Mouse (Mus musculus): Measurements from ENCODE around the gene Ptprk. TPM values are rescaled to one million over a fixed set of nuclear protein-coding genes. Genes with fewer than 3 reads are reported as not detected.

Ptprk gene
- 26.8 and 32.6 TPM in 2 replicates for polyA plus RNA-seq (2014; fragmentation: Nextera tagmentation; extraction: Ambion mirVana)

GRCm38 (mm10) chr10:28074653-28075451 lies at the start of gene Ptprk:
Gene Ptprk (plus strand): TSS chr10:28074820.
- under 1% methylated on average over 62 of the region's 77 CpGs for WGBS
- peak within 1 kb of the TSS; percentile 65 for H3K4me3 ChIP-seq (replicated peaks; ENCODE audit: low read length)
- DNase-seq (ENCODE audit: low spot score) = peak; percentile 90

GRCm38 (mm10) chr10:28027791-28028190 lies 46.8 kb upstream of the Ptprk start:
- Histone ChIP-seq H3K4me2 (replicated peaks) (no peak overlapping the region), H3K27ac (no peak overlapping the region), H3K4me3 (replicated peaks; ENCODE audit: low read length) (no peak overlapping the region), H3K4me1 (replicated peaks; ENCODE audit: control insufficient read depth, insufficient read depth, low read length) (no peaks in the 10 kb centered on the region), H3K9ac (no peak overlapping the region), H3K9me3 (ENCODE audit: control insufficient read depth, low read length) (no peaks in the 10 kb centered on the region), H3K36me3 (replicated peaks; ENCODE audit: control insufficient read depth, insufficient read depth) (no peaks in the 10 kb centered on the region), H3K27me3 (ENCODE audit: control insufficient read depth, insufficient read depth, low read length) (no peaks in the 10 kb centered on the region)
- WGBS = 86% methylated on average over 2 of the region's 2 CpGs
- ATAC-seq (ENCODE audit: low FRiP score) (no peak), DNase-seq (ENCODE audit: low spot score) (no peak)

More at GRCm38 (mm10) chr10:28074653-28075451, at the start of gene Ptprk:
- Histone ChIP-seq H3K4me1 (replicated peaks; ENCODE audit: control insufficient read depth, insufficient read depth, low read length) (peaks cover 15% of the 10 kb centered on the region), H3K36me3 (replicated peaks; ENCODE audit: control insufficient read depth, insufficient read depth) (no peaks in the 10 kb centered on the region), H3K27ac (peak within 1 kb of the TSS; percentile 88), H3K9me3 (ENCODE audit: control insufficient read depth, low read length) (no peaks in the 10 kb centered on the region), H3K4me2 (replicated peaks) (peak within 1 kb of the TSS; percentile 94), H3K9ac (peak within 1 kb of the TSS; percentile 73), H3K27me3 (ENCODE audit: control insufficient read depth, insufficient read depth, low read length) (no peaks in the 10 kb centered on the region)
- peak; percentile 97 for ATAC-seq (ENCODE audit: low FRiP score)

- DNase-seq (ENCODE audit: low spot score) = no peak
- ATAC-seq (ENCODE audit: low FRiP score) = no peak
- Histone ChIP-seq H3K27me3 (ENCODE audit: control insufficient read depth, insufficient read depth, low read length) (no peaks in the 10 kb centered on the region), H3K9me3 (ENCODE audit: control insufficient read depth, low read length) (no peaks in the 10 kb centered on the region), H3K36me3 (replicated peaks; ENCODE audit: control insufficient read depth, insufficient read depth) (no peaks in the 10 kb centered on the region), H3K4me2 (replicated peaks) (no peak overlapping the region), H3K27ac (no peak overlapping the region), H3K4me3 (replicated peaks; ENCODE audit: low read length) (no peak overlapping the region), H3K4me1 (replicated peaks; ENCODE audit: control insufficient read depth, insufficient read depth, low read length) (no peaks in the 10 kb centered on the region), H3K9ac (no peak overlapping the region)
- 90% methylated on average over 1 of the region's 1 CpGs for WGBS
These were observed 38.2 kb upstream of the Ptprk start for GRCm38 (mm10) chr10:28036456-28036855.

- ATAC-seq (ENCODE audit: low FRiP score) = no peak
- H3K9me3 ChIP-seq (ENCODE audit: control insufficient read depth, low read length) = no peaks in the 10 kb centered on the region
- no peak overlapping the region for H3K4me2 ChIP-seq (replicated peaks)
- H3K4me1 ChIP-seq (replicated peaks; ENCODE audit: control insufficient read depth, insufficient read depth, low read length) = no peaks in the 10 kb centered on the region
- no peaks in the 10 kb centered on the region for H3K36me3 ChIP-seq (replicated peaks; ENCODE audit: control insufficient read depth, insufficient read depth)
- no peak for DNase-seq (ENCODE audit: low spot score)
- no peak overlapping the region for H3K4me3 ChIP-seq (replicated peaks; ENCODE audit: low read length)
- H3K27me3 ChIP-seq (ENCODE audit: control insufficient read depth, insufficient read depth, low read length) = no peaks in the 10 kb centered on the region
- H3K9ac ChIP-seq = no peak overlapping the region
- WGBS = 90% methylated on average over 4 of the region's 4 CpGs
- no peak overlapping the region for H3K27ac ChIP-seq
These were observed 19.9 kb upstream of the Ptprk start for GRCm38 (mm10) chr10:28054764-28055163.

- H3K9ac ChIP-seq = no peak overlapping the region
- H3K9me3 ChIP-seq (ENCODE audit: control insufficient read depth, low read length) = no peaks in the 10 kb centered on the region
- H3K27me3 ChIP-seq (ENCODE audit: control insufficient read depth, insufficient read depth, low read length) = no peaks in the 10 kb centered on the region
- no peak overlapping the region for H3K4me3 ChIP-seq (replicated peaks; ENCODE audit: low read length)
- no peak overlapping the region for H3K27ac ChIP-seq
- H3K36me3 ChIP-seq (replicated peaks; ENCODE audit: control insufficient read depth, insufficient read depth) = no peaks in the 10 kb centered on the region
- ATAC-seq (ENCODE audit: low FRiP score) = no peak
- 61% methylated on average over 1 of the region's 1 CpGs for WGBS
- no peak overlapping the region for H3K4me2 ChIP-seq (replicated peaks)
- no peak for DNase-seq (ENCODE audit: low spot score)
- H3K4me1 ChIP-seq (replicated peaks; ENCODE audit: control insufficient read depth, insufficient read depth, low read length) = no peaks in the 10 kb centered on the region
These were observed 15.4 kb upstream of the Ptprk start for GRCm38 (mm10) chr10:28059222-28059621.

- Histone ChIP-seq H3K4me3 (replicated peaks; ENCODE audit: low read length) (no peak overlapping the region), H3K9ac (no peak overlapping the region), H3K27me3 (ENCODE audit: control insufficient read depth, insufficient read depth, low read length) (no peaks in the 10 kb centered on the region), H3K27ac (no peak overlapping the region), H3K9me3 (ENCODE audit: control insufficient read depth, low read length) (no peaks in the 10 kb centered on the region), H3K36me3 (replicated peaks; ENCODE audit: control insufficient read depth, insufficient read depth) (no peaks in the 10 kb centered on the region), H3K4me2 (replicated peaks) (no peak overlapping the region), H3K4me1 (replicated peaks; ENCODE audit: control insufficient read depth, insufficient read depth, low read length) (peaks cover 2% of the 10 kb centered on the region; the same call in 1 of the 2 replicates)
- DNase-seq (ENCODE audit: low spot score) = no peak
- 91% methylated on average over 5 of the region's 5 CpGs for WGBS
- no peak for ATAC-seq (ENCODE audit: low FRiP score)
These were observed 6.6 kb upstream of the Ptprk start for GRCm38 (mm10) chr10:28067997-28068396.

- Histone ChIP-seq H3K4me2 (replicated peaks) (peak overlapping the region; percentile 94), H3K9me3 (ENCODE audit: control insufficient read depth, low read length) (no peaks in the 10 kb centered on the region), H3K9ac (peak overlapping the region; percentile 73), H3K27ac (peak overlapping the region; percentile 88), H3K4me1 (replicated peaks; ENCODE audit: control insufficient read depth, insufficient read depth, low read length) (peaks cover 15% of the 10 kb centered on the region), H3K4me3 (replicated peaks; ENCODE audit: low read length) (peak overlapping the region; percentile 65), H3K36me3 (replicated peaks; ENCODE audit: control insufficient read depth, insufficient read depth) (no peaks in the 10 kb centered on the region), H3K27me3 (ENCODE audit: control insufficient read depth, insufficient read depth, low read length) (no peaks in the 10 kb centered on the region)
- whole genome bisulfite sequencing = under 1% methylated on average over 21 of the region's 26 CpGs
- ATAC-seq (ENCODE audit: low FRiP score) = 0 out of 2 replicates have a peak, but pooled peaks have one; percentile 10
- DNase-seq (ENCODE audit: low spot score) = peak; percentile 64
These were observed 498 bp upstream of the Ptprk start for GRCm38 (mm10) chr10:28073991-28074652.

GRCm38 (mm10) chr10:28075491-28076035 lies 943 bp downstream of the Ptprk start:
- Histone ChIP-seq H3K36me3 (replicated peaks; ENCODE audit: control insufficient read depth, insufficient read depth) (no peaks in the 10 kb centered on the region), H3K9ac (peak overlapping the region; percentile 73), H3K4me1 (replicated peaks; ENCODE audit: control insufficient read depth, insufficient read depth, low read length) (peaks cover 15% of the 10 kb centered on the region), H3K4me3 (replicated peaks; ENCODE audit: low read length) (peak overlapping the region; percentile 65), H3K4me2 (replicated peaks) (peak overlapping the region; percentile 94), H3K27ac (peak overlapping the region; percentile 88), H3K27me3 (ENCODE audit: control insufficient read depth, insufficient read depth, low read length) (no peaks in the 10 kb centered on the region), H3K9me3 (ENCODE audit: control insufficient read depth, low read length) (no peaks in the 10 kb centered on the region)
- 0% methylated on average over 22 of the region's 22 CpGs for WGBS
- no peak for ATAC-seq (ENCODE audit: low FRiP score)
- peak; percentile 47 for DNase-seq (ENCODE audit: low spot score)

Data from hindbrain, embryonic 14.5 days (tissue).